Mouse (Mus musculus) embryonic facial prominence, embryonic 10.5 days (tissue): ENCODE data around the gene Faf2. TPM values are rescaled to one million over a fixed set of nuclear protein-coding genes. Genes with fewer than 3 reads are reported as not detected.

Source experiments
- DNase-seq: peaks from one replicate; pipeline ENCODE4 v3.0.0-alpha.2; 2017; ENCODE audit warnings: low spot score
- H3K27ac ChIP-seq: fragments of 300-500 bp; sonication (generic); replicated peaks from 2 replicates; pipeline ENCODE4 v1.5.1; 2016; ENCODE audit warnings: mild to moderate bottlenecking
- H3K27me3 ChIP-seq: fragments of 300-500 bp; sonication (generic); replicated peaks from 2 replicates; pipeline ENCODE4 v1.6.1; 2016; ENCODE audit warnings: low read depth, mild to moderate bottlenecking; ENCODE audit not compliant: poor library complexity, severe bottlenecking
- H3K36me3 ChIP-seq: fragments of 300-500 bp; sonication (generic); replicated peaks from 2 replicates; pipeline ENCODE4 v1.6.1; 2016; ENCODE audit warnings: mild to moderate bottlenecking, moderate library complexity
- H3K4me1 ChIP-seq: fragments of 300-500 bp; sonication (generic); 2 replicates; pipeline ENCODE4 v1.6.1; 2016
- H3K4me3 ChIP-seq: fragments of 300-500 bp; sonication (generic); 2 replicates; pipeline ENCODE4 v1.5.1; 2016; ENCODE audit warnings: mild to moderate bottlenecking, moderate library complexity
- H3K9me3 ChIP-seq: fragments of 300-500 bp; sonication (generic); 2 replicates; pipeline ENCODE4 v1.6.1; 2016; ENCODE audit warnings: mild to moderate bottlenecking
- whole genome bisulfite sequencing: fragments of 180-500 bp; shearing (Covaris S2); methylation state at CpG from one replicate; pipeline ENCODE4 v1.1.7; 2016; 5-methylcytosine and 5-hydroxymethylcytosine counted together
- polyA plus RNA-seq: library from polyadenylated mRNA; unstranded; fragments of >200 nt; fragmentation: Nextera tagmentation; extraction: Ambion mirVana; gene quantifications from 2 replicates; pipeline ENCODE4 v1.2.1, GENCODE M21; 2016

Faf2 gene
- polyA plus RNA-seq, 1 experiment from 2014 or later = 86.7 TPM

- Histone ChIP-seq H3K4me1 (peaks cover 30% of the 10 kb centered on the region), H3K36me3 (peaks cover 47% of the 10 kb centered on the region), H3K9me3 (no peaks in the 10 kb centered on the region), H3K4me3 (peak overlapping the region; percentile 94), H3K27me3 (no peaks in the 10 kb centered on the region), H3K27ac (no peak overlapping the region)
- no peak for DNase-seq
- 92% methylated on average over 8 of the region's 8 CpGs for WGBS
Observed at GRCm38 (mm10) chr13:54591776-54592356, 29.7 kb upstream of the Faf2 start.

- 86% methylated on average over 11 of the region's 11 CpGs for WGBS
- Histone ChIP-seq H3K27me3 (no peaks in the 10 kb centered on the region), H3K9me3 (no peaks in the 10 kb centered on the region), H3K27ac (no peak overlapping the region), H3K36me3 (peaks cover 40% of the 10 kb centered on the region), H3K4me1 (peaks cover 29% of the 10 kb centered on the region), H3K4me3 (no peak overlapping the region)
- no peak for DNase-seq
Observed at GRCm38 (mm10) chr13:54593617-54594016, 28.0 kb upstream of the Faf2 start.

DNA sequence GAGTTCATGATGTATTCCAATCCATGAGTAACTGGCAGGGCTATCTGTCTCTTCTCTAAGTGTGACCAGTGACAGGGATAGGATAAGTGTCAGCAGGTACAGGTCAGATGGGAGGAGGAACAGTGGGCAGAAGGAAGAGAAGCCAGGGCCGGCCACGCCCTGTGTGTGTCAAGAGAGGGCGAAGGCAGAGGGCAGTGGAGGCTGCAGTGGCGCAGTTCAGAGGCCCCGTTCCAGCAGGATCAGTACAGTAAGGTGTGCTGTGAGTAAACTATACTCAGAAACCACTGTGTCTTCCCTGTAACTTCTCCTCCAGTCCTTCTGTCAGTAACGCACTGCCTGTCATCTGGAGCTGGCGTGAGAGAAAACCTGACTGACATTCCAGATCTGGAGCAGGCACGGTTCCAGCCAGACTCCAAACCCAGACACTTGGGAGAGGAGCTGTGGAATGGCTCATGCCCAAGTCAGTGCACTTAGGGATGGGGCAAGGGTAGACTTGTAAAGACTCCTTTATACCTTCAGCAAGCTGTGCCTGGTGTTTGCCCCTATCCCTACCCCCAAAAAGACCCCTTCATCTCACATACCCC is 25.4 kb upstream of the Faf2 start:
- H3K4me3 ChIP-seq = no peak overlapping the region
- H3K36me3 ChIP-seq = peaks cover 50% of the 10 kb centered on the region
- H3K27ac ChIP-seq = no peak overlapping the region
- no peaks in the 10 kb centered on the region for H3K27me3 ChIP-seq
- DNase-seq = no peak
- no peaks in the 10 kb centered on the region for H3K9me3 ChIP-seq
- peaks cover 14% of the 10 kb centered on the region for H3K4me1 ChIP-seq
- WGBS = 85% methylated on average over 8 of the region's 8 CpGs

DNA sequence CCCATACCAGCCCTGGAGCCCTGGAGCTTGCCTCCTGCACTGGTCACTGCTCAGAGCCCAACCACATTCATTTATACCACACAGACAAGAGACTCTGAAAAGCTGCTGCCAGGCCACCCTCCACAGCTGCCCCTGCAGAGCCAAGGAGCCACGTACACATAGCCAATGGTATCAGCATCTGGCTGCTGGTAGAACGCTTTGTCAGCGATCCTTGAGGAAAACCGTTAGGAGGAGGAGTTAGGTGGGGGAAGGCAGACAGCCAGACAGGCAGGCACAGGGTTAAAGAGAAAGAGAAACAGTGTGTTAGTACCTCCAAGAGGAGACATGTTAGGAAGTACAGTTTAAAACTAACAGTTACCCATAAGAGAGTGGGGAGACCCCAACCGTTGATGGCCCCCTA is 24.7 kb upstream of the Faf2 start:
- Histone ChIP-seq H3K4me3 (no peak overlapping the region), H3K9me3 (no peaks in the 10 kb centered on the region), H3K27me3 (no peaks in the 10 kb centered on the region), H3K36me3 (peaks cover 49% of the 10 kb centered on the region), H3K4me1 (peaks cover 8% of the 10 kb centered on the region; the same call in 1 of the 2 replicates), H3K27ac (no peak overlapping the region)
- DNase-seq = no peak
- WGBS = 67% methylated on average over 5 of the region's 5 CpGs

DNA sequence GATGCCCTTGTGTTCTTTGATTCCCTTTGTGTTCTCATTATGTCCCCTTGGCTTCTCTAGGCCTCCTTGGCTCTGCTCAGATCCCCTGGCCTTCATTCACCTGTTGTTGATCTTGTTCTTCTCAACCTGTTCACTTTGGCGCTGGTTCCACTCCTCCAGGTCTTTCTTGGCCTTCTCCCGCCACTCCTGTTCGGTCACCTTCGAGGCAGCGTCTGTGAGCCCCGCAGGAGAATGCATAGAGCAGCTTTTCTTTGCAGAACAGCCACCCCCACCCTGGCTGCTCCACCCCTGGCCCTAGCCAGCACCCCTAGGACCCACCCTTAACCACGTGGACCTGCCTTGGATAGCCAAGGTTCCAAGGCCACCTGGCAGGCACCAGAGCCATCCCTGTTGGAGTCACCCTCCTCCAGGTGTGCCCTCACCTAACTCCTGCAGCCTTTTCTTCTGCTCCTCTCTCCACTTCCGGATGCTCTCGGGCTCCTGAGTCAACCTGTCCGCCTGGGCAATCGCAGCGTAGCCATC is 22.9 kb upstream of the Faf2 start:
- no peak overlapping the region for H3K27ac ChIP-seq
- peaks cover 40% of the 10 kb centered on the region for H3K36me3 ChIP-seq
- 0 out of 2 replicates have a peak, but pooled peaks cover 8% of the 10 kb centered on the region for H3K4me1 ChIP-seq
- H3K9me3 ChIP-seq = no peaks in the 10 kb centered on the region
- no peaks in the 10 kb centered on the region for H3K27me3 ChIP-seq
- no peak for DNase-seq
- WGBS = 91% methylated on average over 12 of the region's 12 CpGs
- H3K4me3 ChIP-seq = no peak overlapping the region

DNA sequence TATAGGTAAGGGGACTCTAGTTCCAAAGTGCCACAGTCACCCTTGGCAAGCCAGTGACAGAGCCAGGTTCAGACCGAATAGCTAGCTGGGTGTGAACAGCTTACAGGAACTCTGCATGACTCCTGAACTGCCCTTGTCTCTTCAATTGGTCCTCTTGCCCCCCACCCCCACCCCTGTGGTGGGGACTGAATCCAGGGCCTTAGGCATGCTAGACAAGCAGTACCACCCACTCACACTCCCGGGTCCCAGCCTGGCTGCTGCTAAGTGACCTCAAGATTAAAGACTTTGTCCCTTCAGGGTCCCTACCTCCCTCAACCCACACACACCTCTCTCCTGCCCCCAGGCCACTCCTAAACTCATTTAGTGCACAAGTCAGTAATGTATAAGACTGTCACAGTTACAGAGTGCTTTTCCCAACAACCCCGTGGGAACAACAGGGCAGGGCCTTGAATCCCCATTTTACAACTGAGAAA is 18.9 kb upstream of the Faf2 start:
- H3K36me3 ChIP-seq = peaks cover 21% of the 10 kb centered on the region
- H3K4me3 ChIP-seq = no peak overlapping the region
- 67% methylated on average over 3 of the region's 3 CpGs for WGBS
- peaks cover 11% of the 10 kb centered on the region for H3K27me3 ChIP-seq
- H3K4me1 ChIP-seq = peaks cover 6% of the 10 kb centered on the region; the same call in 1 of the 2 replicates
- no peaks in the 10 kb centered on the region for H3K9me3 ChIP-seq
- no peak overlapping the region for H3K27ac ChIP-seq
- no peak for DNase-seq

GRCm38 (mm10) chr13:54603501-54603900 is 18.1 kb upstream of the Faf2 start:
- no peak overlapping the region for H3K27ac ChIP-seq

GRCm38 (mm10) chr13:54604221-54604620 is 17.4 kb upstream of the Faf2 start:
- Histone ChIP-seq H3K9me3 (no peaks in the 10 kb centered on the region), H3K27ac (no peak overlapping the region), H3K27me3 (peaks cover 24% of the 10 kb centered on the region), H3K36me3 (peaks cover 6% of the 10 kb centered on the region), H3K4me3 (no peak overlapping the region), H3K4me1 (peaks cover 14% of the 10 kb centered on the region)
- DNase-seq = no peak
- WGBS = 59% methylated on average over 4 of the region's 4 CpGs

More at GRCm38 (mm10) chr13:54603501-54603900, 18.1 kb upstream of the Faf2 start:
- H3K36me3 ChIP-seq = peaks cover 13% of the 10 kb centered on the region
- H3K4me3 ChIP-seq = no peak overlapping the region
- no peaks in the 10 kb centered on the region for H3K9me3 ChIP-seq
- H3K4me1 ChIP-seq = peaks cover 7% of the 10 kb centered on the region
- DNase-seq = no peak
- peaks cover 17% of the 10 kb centered on the region for H3K27me3 ChIP-seq

DNA sequence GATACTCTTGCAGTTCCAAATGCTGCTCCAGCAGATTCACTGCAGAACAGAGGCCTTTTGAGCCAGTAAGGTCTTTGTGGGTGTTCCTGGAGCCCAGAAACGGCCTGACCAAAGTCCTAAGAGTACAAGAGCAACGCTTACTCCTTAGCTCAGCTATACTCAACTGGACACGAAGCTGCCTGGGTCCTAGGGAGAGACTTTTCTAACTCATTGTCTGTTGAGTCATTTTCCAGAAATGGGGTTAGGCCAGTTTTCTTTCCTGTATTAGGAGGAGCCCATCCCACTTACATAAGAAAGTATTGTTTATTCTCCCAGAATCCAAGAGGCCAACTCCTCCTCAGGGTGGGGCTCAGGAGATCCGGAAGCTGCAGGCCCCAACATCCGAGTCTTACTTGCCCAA is 16.2 kb upstream of the Faf2 start:
- DNase-seq = no peak
- H3K9me3 ChIP-seq = no peaks in the 10 kb centered on the region
- no peaks in the 10 kb centered on the region for H3K36me3 ChIP-seq
- peaks cover 36% of the 10 kb centered on the region for H3K27me3 ChIP-seq
- H3K4me3 ChIP-seq = no peak overlapping the region
- 80% methylated on average over 5 of the region's 5 CpGs for WGBS
- H3K4me1 ChIP-seq = peaks cover 16% of the 10 kb centered on the region
- no peak overlapping the region for H3K27ac ChIP-seq

GRCm38 (mm10) chr13:54607204-54607603 is 14.4 kb upstream of the Faf2 start:
- Histone ChIP-seq H3K4me1 (peaks cover 29% of the 10 kb centered on the region), H3K27me3 (peaks cover 46% of the 10 kb centered on the region), H3K27ac (no peak overlapping the region), H3K9me3 (no peaks in the 10 kb centered on the region), H3K36me3 (no peaks in the 10 kb centered on the region), H3K4me3 (no peak overlapping the region)
- WGBS = 76% methylated on average over 5 of the region's 5 CpGs
- no peak for DNase-seq

DNA sequence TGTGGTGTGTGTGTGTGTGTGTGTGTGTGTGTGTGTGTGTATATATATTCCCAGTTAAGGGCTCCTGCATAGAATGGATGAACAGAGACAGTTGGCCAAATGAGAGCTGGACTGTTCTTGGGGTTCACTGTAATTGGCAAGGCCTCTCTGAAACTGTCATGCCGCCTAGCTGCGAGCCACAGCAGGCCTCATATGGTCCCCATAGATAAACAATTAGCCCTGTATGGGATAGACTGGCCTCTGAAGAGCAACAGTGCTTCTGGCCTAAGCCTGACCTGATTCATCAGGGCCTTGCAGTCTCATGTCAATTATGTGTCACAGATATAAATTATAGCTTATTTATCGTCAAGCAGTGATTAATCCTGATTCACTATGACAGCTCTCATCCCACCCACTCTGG is 13.6 kb upstream of the Faf2 start:
- WGBS = 73% methylated on average over 3 of the region's 3 CpGs

GRCm38 (mm10) chr13:54608666-54609065 is 12.9 kb upstream of the Faf2 start:
- 17% methylated on average over 8 of the region's 8 CpGs for WGBS
- DNase-seq = no peak
- 0 out of 2 replicates have a peak overlapping the region, but pooled peaks have one; percentile 4 for H3K4me3 ChIP-seq

More for the DNA sequence above, 13.6 kb upstream of the Faf2 start:
- Histone ChIP-seq H3K36me3 (no peaks in the 10 kb centered on the region), H3K27ac (no peak overlapping the region), H3K4me1 (peaks cover 29% of the 10 kb centered on the region), H3K4me3 (no peak overlapping the region), H3K9me3 (no peaks in the 10 kb centered on the region), H3K27me3 (peaks cover 46% of the 10 kb centered on the region)
- no peak for DNase-seq

DNA sequence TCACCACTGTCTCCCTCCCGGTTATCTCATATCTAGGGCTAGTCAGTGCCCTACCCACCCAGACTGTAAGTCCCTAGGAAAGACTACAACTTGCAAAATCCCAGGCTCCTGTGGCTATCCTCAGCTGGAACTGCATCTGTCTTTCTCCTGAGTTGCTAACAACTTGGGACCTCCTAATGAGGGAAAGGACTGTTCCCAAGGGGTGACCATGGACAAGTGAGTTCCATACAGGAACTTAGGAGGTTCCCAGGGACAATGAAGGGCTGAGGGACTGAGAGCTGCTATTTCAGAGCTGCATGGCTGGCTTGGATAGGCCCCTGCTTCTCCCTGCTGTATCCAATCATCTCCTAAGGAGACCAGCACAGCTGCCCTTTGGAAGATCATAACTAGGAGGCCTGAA is 12.3 kb upstream of the Faf2 start:
- Histone ChIP-seq H3K9me3 (no peaks in the 10 kb centered on the region), H3K4me3 (0 out of 2 replicates have a peak overlapping the region, but pooled peaks have one; percentile 4), H3K27me3 (peaks cover 46% of the 10 kb centered on the region), H3K27ac (no peak overlapping the region), H3K36me3 (no peaks in the 10 kb centered on the region), H3K4me1 (peaks cover 23% of the 10 kb centered on the region)
- DNase-seq = no peak
- 18% methylated on average over 1 of the region's 1 CpGs for WGBS

More at GRCm38 (mm10) chr13:54608666-54609065, 12.9 kb upstream of the Faf2 start:
- H3K4me1 ChIP-seq = peaks cover 27% of the 10 kb centered on the region
- no peaks in the 10 kb centered on the region for H3K36me3 ChIP-seq
- H3K27ac ChIP-seq = no peak overlapping the region; the same call in 1 of the 2 replicates
- peaks cover 46% of the 10 kb centered on the region for H3K27me3 ChIP-seq
- no peaks in the 10 kb centered on the region for H3K9me3 ChIP-seq
